Mouse (Mus musculus) heart, adult 8-10 months (tissue): ENCODE results near the gene Fscb. TPM values are rescaled to one million over a fixed set of nuclear protein-coding genes. Genes with fewer than 3 reads are reported as not detected.

Experiments used
- DNase-seq: peaks from one replicate; pipeline ENCODE4 v3.0.0; 2022; ENCODE audit warnings: low spot score
- total RNA-seq, 4 experiments: library from RNA; stranded (reverse); gene quantifications; 2 replicates each; pipeline ENCODE4 v1.2.4; 2022

The Fscb gene
- not detected for total RNA-seq

- DNase-seq, result no peak
These were observed at the start of gene Fscb for GRCm38 (mm10) chr12:64474590-64474989. Gene Fscb, minus strand, starts transcription at chr12:64474690.

- DNase-seq, result no peak
These were observed 42.3 kb upstream of the Fscb start for GRCm38 (mm10) chr12:64516775-64517174.

GRCm38 (mm10) chr12:64513439-64513838 lies 38.9 kb upstream of the Fscb start:
- DNase-seq, result no peak

GRCm38 (mm10) chr12:64497706-64498105 lies 23.2 kb upstream of the Fscb start:
- DNase-seq, result no peak

GRCm38 (mm10) chr12:64473615-64474014 lies 875 bp downstream of the Fscb start:
- no peak for DNase-seq

GRCm38 (mm10) chr12:64473136-64473535 lies 1.4 kb downstream of the Fscb start:
- DNase-seq, result no peak

- DNase-seq, result no peak
These were observed 19.3 kb downstream of the Fscb start for GRCm38 (mm10) chr12:64455228-64455627.

- no peak for DNase-seq
These were observed 24.6 kb downstream of the Fscb start for GRCm38 (mm10) chr12:64449911-64450310.

GRCm38 (mm10) chr12:64436675-64437074 lies 37.8 kb downstream of the Fscb start:
- DNase-seq, result no peak
